In the genomic region with DNA sequence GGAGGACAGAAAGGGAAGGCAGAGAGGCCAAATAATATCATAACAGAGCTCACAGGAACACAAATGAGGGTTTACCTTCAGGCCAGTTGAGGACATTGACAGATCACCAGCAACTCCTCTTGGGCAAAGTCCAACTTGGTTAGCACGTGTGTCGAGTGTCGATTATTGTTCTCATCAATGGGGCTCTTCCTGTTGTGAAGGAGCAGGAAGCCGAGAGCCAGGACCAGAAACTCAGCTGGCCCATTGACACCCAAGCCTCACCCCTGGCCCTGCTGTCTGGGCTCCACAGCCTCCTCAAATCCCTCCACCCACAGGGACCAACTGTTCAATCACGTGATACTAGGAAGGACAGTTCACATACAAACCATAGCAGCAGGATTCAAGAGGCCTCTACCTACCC, we compare ENCODE assay signal across 31 mouse cellular contexts. TPM values are rescaled to one million over a fixed set of nuclear protein-coding genes. Genes with fewer than 3 reads are reported as not detected.
DNase-seq lines count a peak whose midpoint lies in the region; ATAC-seq and TF ChIP-seq lines count a peak whose summit lies in the region.
"Had no signal": no experiment of that assay in that cellular context is flagged by ENCODE, and none has a peak within 500 bp of the region (broad histone marks: within the 10 kb centered on the region; RNA-seq: fewer than 3 reads in every experiment).

No protein-coding gene starts in this region.

- WGBS in kidney, embryonic 15.5 days: 81% methylated on average over 5 of the region's 5 CpGs
- WGBS in liver, embryonic 11.5 days: 49% methylated on average over 5 of the region's 5 CpGs
- WGBS in liver, embryonic 12.5 days (ENCODE audit: insufficient replicate concordance): 50% methylated on average over 5 of the region's 5 CpGs
- 82% methylated on average over 5 of the region's 5 CpGs for WGBS in midbrain, embryonic 11.5 days
- WGBS in midbrain, postnatal 0 days: 87% methylated on average over 5 of the region's 5 CpGs

- H3K9me3 ChIP-seq in kidney, embryonic 15.5 days (replicated peaks): no peaks in the 10 kb centered on the region
- H3K9me3 ChIP-seq in liver, embryonic 11.5 days (ENCODE audit: control insufficient read depth, low read length): no peaks in the 10 kb centered on the region
- H3K9me3 ChIP-seq in liver, embryonic 12.5 days (replicated peaks): no peaks in the 10 kb centered on the region
- no peaks in the 10 kb centered on the region for H3K9me3 ChIP-seq in midbrain, embryonic 11.5 days (ENCODE audit: control insufficient read depth, low read length)
- H3K9me3 ChIP-seq in midbrain, postnatal 0 days (ENCODE audit: low read length): no peaks in the 10 kb centered on the region
- H3K9me3 ChIP-seq: embryonic facial prominence, embryonic 13.5 days; forebrain, embryonic 10.5 days; forebrain, embryonic 15.5 days; limb, embryonic 12.5 days; midbrain, embryonic 10.5 days; neural tube, embryonic 12.5 days had no signal

- no peak overlapping the region for H3K4me2 ChIP-seq in kidney, embryonic 15.5 days
- H3K4me2 ChIP-seq in liver, embryonic 11.5 days: no peak overlapping the region
- H3K4me2 ChIP-seq in liver, embryonic 12.5 days: no peak overlapping the region
- no peak overlapping the region for H3K4me2 ChIP-seq in midbrain, embryonic 11.5 days
- H3K4me2 ChIP-seq in midbrain, postnatal 0 days (ENCODE audit: low read depth, low read length, poor library complexity, severe bottlenecking): no peak overlapping the region
- H3K4me2 ChIP-seq: embryonic facial prominence, embryonic 13.5 days; forebrain, embryonic 15.5 days; hindbrain, embryonic 14.5 days; limb, embryonic 12.5 days; neural tube, embryonic 12.5 days had no signal

- H3K36me3 ChIP-seq in kidney, embryonic 15.5 days: no peaks in the 10 kb centered on the region
- H3K36me3 ChIP-seq in liver, embryonic 11.5 days (ENCODE audit: control insufficient read depth, insufficient read depth, low read length): no peaks in the 10 kb centered on the region
- H3K36me3 ChIP-seq in liver, embryonic 12.5 days: no peaks in the 10 kb centered on the region
- H3K36me3 ChIP-seq in midbrain, embryonic 11.5 days (ENCODE audit: control insufficient read depth, insufficient read depth, low read length): no peaks in the 10 kb centered on the region
- H3K36me3 ChIP-seq in midbrain, postnatal 0 days (ENCODE audit: insufficient read depth, low read length): no peaks in the 10 kb centered on the region
- H3K36me3 ChIP-seq: embryonic facial prominence, embryonic 13.5 days; forebrain, embryonic 10.5 days; forebrain, embryonic 15.5 days; limb, embryonic 12.5 days; midbrain, embryonic 10.5 days; neural tube, embryonic 12.5 days had no signal

- no peak overlapping the region for H3K9ac ChIP-seq in kidney, embryonic 15.5 days
- no peak overlapping the region for H3K9ac ChIP-seq in liver, embryonic 11.5 days (ENCODE audit: low read depth, low read length)
- H3K9ac ChIP-seq in liver, embryonic 12.5 days: no peak overlapping the region
- H3K9ac ChIP-seq in midbrain, embryonic 11.5 days (ENCODE audit: low read length): no peak overlapping the region
- H3K9ac ChIP-seq in midbrain, postnatal 0 days (replicated peaks; ENCODE audit: low read length, poor library complexity, severe bottlenecking): no peak overlapping the region
- H3K9ac ChIP-seq: embryonic facial prominence, embryonic 13.5 days; forebrain, embryonic 15.5 days; hindbrain, embryonic 14.5 days; limb, embryonic 12.5 days; liver, postnatal 0 days; neural tube, embryonic 12.5 days had no signal

- TF ChIP-seq CTCF in midbrain, postnatal 0 days (IDR thresholded peaks at IDR 0.05): no peak

- no peak overlapping the region for H3K4me3 ChIP-seq in kidney, embryonic 15.5 days (replicated peaks)
- no peak overlapping the region for H3K4me3 ChIP-seq in liver, embryonic 11.5 days (ENCODE audit: low read depth, low read length)
- no peak overlapping the region for H3K4me3 ChIP-seq in liver, embryonic 12.5 days
- H3K4me3 ChIP-seq in midbrain, embryonic 11.5 days (ENCODE audit: low read depth, low read length): no peak overlapping the region
- no peak overlapping the region for H3K4me3 ChIP-seq in midbrain, postnatal 0 days (ENCODE audit: low read depth, low read length)
- H3K4me3 ChIP-seq: embryonic facial prominence, embryonic 13.5 days; forebrain, embryonic 10.5 days; forebrain, embryonic 15.5 days; left cerebral cortex, adult 2 months; limb, embryonic 12.5 days; midbrain, embryonic 10.5 days; myocyte; neural tube, embryonic 12.5 days had no signal

- no peaks in the 10 kb centered on the region for H3K27me3 ChIP-seq in kidney, embryonic 15.5 days
- H3K27me3 ChIP-seq in liver, embryonic 11.5 days (replicated peaks; ENCODE audit: control insufficient read depth, insufficient read depth, low read length): no peaks in the 10 kb centered on the region
- H3K27me3 ChIP-seq in liver, embryonic 12.5 days (replicated peaks): no peaks in the 10 kb centered on the region
- no peaks in the 10 kb centered on the region for H3K27me3 ChIP-seq in midbrain, embryonic 11.5 days (ENCODE audit: control insufficient read depth, insufficient read depth, low read length)
- H3K27me3 ChIP-seq in midbrain, postnatal 0 days (ENCODE audit: insufficient read depth, low read length): no peaks in the 10 kb centered on the region
- H3K27me3 ChIP-seq: CH12.LX; embryonic facial prominence, embryonic 13.5 days; forebrain, embryonic 15.5 days; limb, embryonic 12.5 days; neural tube, embryonic 12.5 days had no signal

- intact Hi-C loops in heart, postnatal 14 days (cut with DNase I): no loop called here

- peaks cover 10% of the 10 kb centered on the region for H3K4me1 ChIP-seq in kidney, embryonic 15.5 days
- no peaks in the 10 kb centered on the region for H3K4me1 ChIP-seq in liver, embryonic 11.5 days (replicated peaks; ENCODE audit: control insufficient read depth, insufficient read depth, low read length)
- H3K4me1 ChIP-seq in liver, embryonic 12.5 days: no peaks in the 10 kb centered on the region
- peaks cover 11% of the 10 kb centered on the region for H3K4me1 ChIP-seq in midbrain, embryonic 11.5 days (ENCODE audit: control insufficient read depth, insufficient read depth, low read length)
- H3K4me1 ChIP-seq in midbrain, postnatal 0 days (ENCODE audit: insufficient read depth, low read length): no peaks in the 10 kb centered on the region

- H3K27ac ChIP-seq in kidney, embryonic 15.5 days: no peak overlapping the region
- peak overlapping the region; percentile 5; the same call in 1 of the 2 replicates for H3K27ac ChIP-seq in liver, embryonic 11.5 days (ENCODE audit: low read depth, low read length)
- no peak overlapping the region for H3K27ac ChIP-seq in liver, embryonic 12.5 days
- no peak overlapping the region for H3K27ac ChIP-seq in midbrain, embryonic 11.5 days (ENCODE audit: low read depth, low read length)
- H3K27ac ChIP-seq in midbrain, postnatal 0 days (ENCODE audit: low read depth, low read length): no peak overlapping the region
- H3K27ac ChIP-seq: embryonic facial prominence, embryonic 13.5 days; forebrain, embryonic 10.5 days; forebrain, embryonic 15.5 days; hindbrain, embryonic 14.5 days; left cerebral cortex, adult 2 months; limb, embryonic 12.5 days; midbrain, embryonic 10.5 days; neural tube, embryonic 12.5 days had no signal

- DNase-seq in heart, adult 11 months: peak; percentile 91
- DNase-seq in heart, postnatal 14 days: no peak
- peak; percentile 9 for DNase-seq in kidney, adult 9 months
- DNase-seq in liver, embryonic 11.5 days (ENCODE audit: low spot score): no peak
- peak; percentile 37 for DNase-seq in midbrain, embryonic 11.5 days (ENCODE audit: low spot score, missing footprints)
- DNase-seq in midbrain, postnatal 0 days (ENCODE audit: low spot score): no peak
- DNase-seq: adrenal gland, adult 2 months; adrenal gland, postnatal 36 days; cerebellum, adult 18-20 months; cerebellum, postnatal 10 days; gastrocnemius, postnatal 25 days; liver, postnatal 0 days; right cerebral cortex, adult 18-20 months; spleen, adult 18-20 months; thymus, postnatal 14 days had no signal

- no peak for ATAC-seq in kidney, embryonic 15.5 days (replicated peaks; ENCODE audit: low FRiP score)
- no peak for ATAC-seq in liver, embryonic 11.5 days (replicated peaks; ENCODE audit: low FRiP score)
- ATAC-seq in liver, embryonic 12.5 days: no peak
- ATAC-seq in midbrain, embryonic 11.5 days (ENCODE audit: low FRiP score): no peak
- no peak for ATAC-seq in midbrain, postnatal 0 days (ENCODE audit: low FRiP score)
- ATAC-seq: activated CD4-positive, CD25-positive, alpha-beta regulatory T cell, adult 4 months; forebrain, embryonic 15.5 days; intestine, postnatal 0 days; liver, postnatal 0 days; midbrain, embryonic 16.5 days had no signal

RNA-seq across cellular contexts. Expression of gene Map1b, which starts 22.9 kb away (rescaled TPM):
- total RNA-seq in heart, postnatal 14 days (2021): 10 to 100 TPM; 20.6 to 24.3 TPM
- polyA plus RNA-seq in kidney, embryonic 15.5 days (2015; fragmentation: Nextera tagmentation; extraction: Ambion mirVana): 52.1 and 76.4 TPM in 2 replicates
- polyA plus RNA-seq in liver, embryonic 11.5 days (2014; fragmentation: Nextera tagmentation; extraction: Ambion mirVana): 32.6 and 39.6 TPM in 2 replicates
- 11.2 and 12.7 TPM in 2 replicates for polyA plus RNA-seq in liver, embryonic 12.5 days (2016; fragmentation: Nextera tagmentation; extraction: Ambion mirVana)
- 911 and 979 TPM in 2 replicates for polyA plus RNA-seq in midbrain, embryonic 11.5 days (2014; fragmentation: Nextera tagmentation; extraction: Ambion mirVana)
- 913 and 940 TPM in 2 replicates for total RNA-seq in midbrain, postnatal 0 days (2014; rRNA removed)
- 1,865 and 2,125 TPM in 2 replicates for polyA plus RNA-seq in midbrain, postnatal 0 days (2015; fragmentation: Nextera tagmentation; extraction: Ambion mirVana)
- total RNA-seq: common myeloid progenitor, adult 5-6 weeks had no signal

Comparison
In these comparisons a context has a peak if more than half of its experiments do, and no peak if none do; other contexts are left out.
1. DNase-seq: peak in heart, adult 11 months (single experiment), kidney, adult 9 months (single experiment) and midbrain, embryonic 11.5 days (single experiment); none in heart, postnatal 14 days (0 of 2), liver, embryonic 11.5 days (single experiment) and midbrain, postnatal 0 days (single experiment).
2. RNA of gene Map1b, which starts 22.9 kb away (polyA plus RNA-seq): 1,865 to 2,125 TPM in midbrain, postnatal 0 days and 911 to 979 TPM in midbrain, embryonic 11.5 days; 52.1 to 76.4 TPM in kidney, embryonic 15.5 days, 32.6 to 39.6 TPM in liver, embryonic 11.5 days and 11.2 to 12.7 TPM in liver, embryonic 12.5 days; every median in the first group is over 10 times any median in the second.